Mouse (Mus musculus): Measurements from ENCODE around the gene Nmnat1. TPM values are rescaled to one million over a fixed set of nuclear protein-coding genes. Genes with fewer than 3 reads are reported as not detected.
A peak's percentile ranks its signal among the peaks of the same experiment; 100 is the strongest.

The Nmnat1 gene
- polyA plus RNA-seq, 1 experiment from 2014 or later: 6.4 TPM

- no peaks in the 10 kb centered on the region for H3K36me3 ChIP-seq (replicated peaks; ENCODE audit: insufficient read depth, low read length)
- H3K4me3 ChIP-seq (ENCODE audit: low read depth, low read length): no peak overlapping the region
- 72% methylated on average over 6 of the region's 6 CpGs for WGBS (ENCODE audit: insufficient replicate concordance)
- ATAC-seq: no peak
- no peak for DNase-seq
- no peak overlapping the region for H3K27ac ChIP-seq (ENCODE audit: low read depth)
- no peaks in the 10 kb centered on the region for H3K9me3 ChIP-seq (ENCODE audit: low read length)
- TF ChIP-seq EP300 (IDR thresholded peaks at IDR 0.05; ENCODE audit: low read depth) (no peak), CTCF (IDR thresholded peaks at IDR 0.05; ENCODE audit: low read depth) (no peak)
- no peak overlapping the region for H3K4me2 ChIP-seq (ENCODE audit: low read depth, low read length)
- no peak overlapping the region for H3K9ac ChIP-seq (replicated peaks)
- no peaks in the 10 kb centered on the region for H3K27me3 ChIP-seq (ENCODE audit: insufficient read depth, low read length)
- H3K4me1 ChIP-seq (ENCODE audit: insufficient read depth): peaks cover 16% of the 10 kb centered on the region
Measured at GRCm38 (mm10) chr4:149523961-149524360, 39.0 kb upstream of the Nmnat1 start.

GRCm38 (mm10) chr4:149521258-149521657 lies 36.3 kb upstream of the Nmnat1 start:
- TF ChIP-seq CTCF (IDR thresholded peaks at IDR 0.05; ENCODE audit: low read depth): no peak
- TF ChIP-seq EP300 (IDR thresholded peaks at IDR 0.05; ENCODE audit: low read depth): no peak
- no peaks in the 10 kb centered on the region for H3K9me3 ChIP-seq (ENCODE audit: low read length)
- H3K9ac ChIP-seq (replicated peaks): no peak overlapping the region
- H3K27ac ChIP-seq (ENCODE audit: low read depth): no peak overlapping the region
- WGBS (ENCODE audit: insufficient replicate concordance): 60% methylated on average over 10 of the region's 10 CpGs
- ATAC-seq (no peak), DNase-seq (no peak)
- no peaks in the 10 kb centered on the region for H3K27me3 ChIP-seq (ENCODE audit: insufficient read depth, low read length)
- peaks cover 23% of the 10 kb centered on the region for H3K4me1 ChIP-seq (ENCODE audit: insufficient read depth)
- no peaks in the 10 kb centered on the region for H3K36me3 ChIP-seq (replicated peaks; ENCODE audit: insufficient read depth, low read length)
- peak overlapping the region; percentile 27 for H3K4me2 ChIP-seq (ENCODE audit: low read depth, low read length)
- H3K4me3 ChIP-seq (ENCODE audit: low read depth, low read length): no peak overlapping the region

DNA sequence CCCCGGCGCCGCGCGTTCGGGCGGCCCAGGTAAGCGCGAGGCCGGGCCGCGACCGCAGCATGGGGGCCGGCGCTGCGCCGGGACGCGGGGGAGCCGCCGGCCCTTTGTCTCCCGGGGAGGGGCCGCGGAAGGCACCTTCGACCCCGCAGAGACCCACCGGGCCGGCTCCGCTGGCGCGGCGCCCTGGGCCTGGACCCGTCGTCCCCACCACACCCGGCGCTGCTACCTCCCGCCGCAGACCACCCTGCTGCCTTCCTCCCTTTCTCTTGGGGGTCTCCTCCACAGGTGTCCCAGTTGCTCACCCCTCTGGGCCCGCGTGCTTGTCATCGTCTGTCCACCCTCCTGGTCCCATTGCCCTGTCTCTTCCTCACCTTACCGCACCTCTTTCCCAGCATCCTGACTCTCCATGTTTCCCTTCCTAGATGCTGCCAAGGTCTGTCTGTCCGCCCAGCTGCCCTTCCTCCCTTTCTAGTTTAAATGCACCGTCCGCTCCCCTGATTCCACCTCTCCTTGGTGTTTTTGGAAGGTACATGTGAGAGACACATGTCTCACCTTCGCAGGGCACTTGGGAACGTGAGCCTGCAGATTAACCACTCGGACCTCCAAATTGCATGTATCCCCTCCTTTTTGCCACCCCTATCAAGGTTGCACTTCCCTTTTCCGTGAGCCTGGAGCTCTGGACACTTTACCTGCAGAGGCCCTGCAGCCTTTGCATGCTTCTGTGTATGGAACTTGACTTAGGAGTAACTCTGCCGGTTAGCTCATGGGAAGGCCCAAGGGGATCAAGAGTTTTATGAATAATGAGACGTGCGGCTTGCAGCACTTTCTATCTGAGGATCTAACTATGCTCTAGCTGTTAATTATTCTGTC lies 33.6 kb upstream of the Nmnat1 start:
- WGBS (ENCODE audit: insufficient replicate concordance): 15% methylated on average over 20 of the region's 52 CpGs
- DNase-seq: no peak

DNA sequence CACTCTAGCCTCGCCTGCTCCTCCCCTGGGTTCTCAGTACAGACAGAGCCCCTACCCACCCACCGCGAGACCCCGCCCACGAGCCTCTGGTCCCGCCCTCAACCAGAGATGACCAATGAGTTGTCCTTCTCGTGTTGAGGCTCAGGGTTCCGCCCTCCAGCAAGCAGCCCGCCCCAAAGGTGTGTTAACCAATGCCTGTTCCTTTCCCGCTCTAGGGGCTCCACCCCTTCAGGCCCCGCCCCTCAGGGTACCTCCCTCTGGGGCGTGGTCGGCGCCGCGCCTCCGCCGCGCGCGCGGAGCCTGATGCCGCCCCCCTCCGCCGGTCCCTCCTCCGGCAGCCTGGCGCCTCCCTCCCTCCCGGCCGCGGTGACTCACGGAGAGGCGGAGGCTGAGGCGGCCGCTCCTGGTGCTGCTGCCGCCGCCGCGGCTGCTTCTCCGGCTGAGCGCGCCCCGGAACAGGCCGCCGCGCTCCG lies 32.9 kb upstream of the Nmnat1 start, which contains the start of gene Ctnnbip1:
Ctnnbip1 (plus strand) TSS at position 369 of the 473 bp plus-strand sequence.
- TF ChIP-seq EP300 (IDR thresholded peaks at IDR 0.05; ENCODE audit: low read depth) (no peak), CTCF (IDR thresholded peaks at IDR 0.05; ENCODE audit: low read depth) (no peak)
- Histone ChIP-seq H3K4me3 (ENCODE audit: low read depth, low read length) (peak within 1 kb of the TSS; percentile 57), H3K9me3 (ENCODE audit: low read length) (no peaks in the 10 kb centered on the region), H3K27ac (ENCODE audit: low read depth) (peak within 1 kb of the TSS; percentile 41; the same call in 1 of the 2 replicates), H3K4me2 (ENCODE audit: low read depth, low read length) (peak within 1 kb of the TSS; percentile 86), H3K36me3 (replicated peaks; ENCODE audit: insufficient read depth, low read length) (no peaks in the 10 kb centered on the region), H3K4me1 (ENCODE audit: insufficient read depth) (peaks cover 18% of the 10 kb centered on the region), H3K9ac (replicated peaks) (peak within 1 kb of the TSS; percentile 61), H3K27me3 (ENCODE audit: insufficient read depth, low read length) (no peaks in the 10 kb centered on the region)
- peak; percentile 100 for ATAC-seq
- DNase-seq: peak; percentile 96
- WGBS (ENCODE audit: insufficient replicate concordance): under 1% methylated on average over 21 of the region's 46 CpGs

More for the DNA sequence above, 33.6 kb upstream of the Nmnat1 start:
- ATAC-seq: no peak
- H3K27me3 ChIP-seq (ENCODE audit: insufficient read depth, low read length): no peaks in the 10 kb centered on the region
- H3K9ac ChIP-seq (replicated peaks): peak overlapping the region; percentile 61
- peak overlapping the region; percentile 86 for H3K4me2 ChIP-seq (ENCODE audit: low read depth, low read length)
- H3K4me3 ChIP-seq (ENCODE audit: low read depth, low read length): peak overlapping the region; percentile 57
- TF ChIP-seq EP300 (IDR thresholded peaks at IDR 0.05; ENCODE audit: low read depth): no peak
- TF ChIP-seq CTCF (IDR thresholded peaks at IDR 0.05; ENCODE audit: low read depth): no peak
- H3K4me1 ChIP-seq (ENCODE audit: insufficient read depth): peaks cover 18% of the 10 kb centered on the region
- H3K9me3 ChIP-seq (ENCODE audit: low read length): no peaks in the 10 kb centered on the region
- H3K27ac ChIP-seq (ENCODE audit: low read depth): peak overlapping the region; percentile 41; the same call in 1 of the 2 replicates
- no peaks in the 10 kb centered on the region for H3K36me3 ChIP-seq (replicated peaks; ENCODE audit: insufficient read depth, low read length)

GRCm38 (mm10) chr4:149515706-149516105 lies 30.7 kb upstream of the Nmnat1 start:
- no peak for DNase-seq
- H3K36me3 ChIP-seq (replicated peaks; ENCODE audit: insufficient read depth, low read length): no peaks in the 10 kb centered on the region
- H3K4me3 ChIP-seq (ENCODE audit: low read depth, low read length): no peak overlapping the region
- no peaks in the 10 kb centered on the region for H3K9me3 ChIP-seq (ENCODE audit: low read length)
- ATAC-seq: no peak
- TF ChIP-seq CTCF (IDR thresholded peaks at IDR 0.05; ENCODE audit: low read depth) (no peak), EP300 (IDR thresholded peaks at IDR 0.05; ENCODE audit: low read depth) (no peak)
- no peak overlapping the region for H3K27ac ChIP-seq (ENCODE audit: low read depth)
- 86% methylated on average over 5 of the region's 5 CpGs for WGBS (ENCODE audit: insufficient replicate concordance)
- H3K27me3 ChIP-seq (ENCODE audit: insufficient read depth, low read length): no peaks in the 10 kb centered on the region
- no peak overlapping the region for H3K4me2 ChIP-seq (ENCODE audit: low read depth, low read length)
- H3K4me1 ChIP-seq (ENCODE audit: insufficient read depth): peaks cover 7% of the 10 kb centered on the region; the same call in 1 of the 2 replicates
- H3K9ac ChIP-seq (replicated peaks): no peak overlapping the region

DNA sequence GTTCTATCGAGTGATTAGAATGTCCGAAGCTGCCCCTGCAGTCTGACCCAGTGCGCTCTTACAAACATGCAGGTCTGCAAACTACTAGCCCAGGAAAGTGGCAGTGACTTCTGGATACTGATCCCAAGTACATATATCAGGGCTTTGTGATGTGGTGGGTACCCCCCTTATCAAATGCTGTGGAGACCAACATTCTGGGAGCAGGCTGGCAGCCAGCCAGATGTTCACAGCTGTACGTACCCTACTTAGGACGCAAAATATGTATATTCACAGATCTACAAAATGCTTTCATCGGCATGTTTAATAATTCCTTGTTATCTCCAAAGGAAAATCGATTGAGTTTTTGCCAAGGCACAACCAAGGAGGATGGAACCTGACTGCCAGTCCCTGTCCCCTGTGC lies 27.1 kb upstream of the Nmnat1 start:
- Histone ChIP-seq H3K4me1 (ENCODE audit: insufficient read depth) (no peaks in the 10 kb centered on the region), H3K27ac (ENCODE audit: low read depth) (no peak overlapping the region), H3K9me3 (ENCODE audit: low read length) (no peaks in the 10 kb centered on the region), H3K36me3 (replicated peaks; ENCODE audit: insufficient read depth, low read length) (no peaks in the 10 kb centered on the region), H3K4me2 (ENCODE audit: low read depth, low read length) (no peak overlapping the region), H3K27me3 (ENCODE audit: insufficient read depth, low read length) (no peaks in the 10 kb centered on the region), H3K9ac (replicated peaks) (no peak overlapping the region), H3K4me3 (ENCODE audit: low read depth, low read length) (no peak overlapping the region)
- ATAC-seq: no peak
- no peak for TF ChIP-seq EP300 (IDR thresholded peaks at IDR 0.05; ENCODE audit: low read depth)
- no peak for TF ChIP-seq CTCF (IDR thresholded peaks at IDR 0.05; ENCODE audit: low read depth)
- DNase-seq: no peak
- 79% methylated on average over 7 of the region's 7 CpGs for WGBS (ENCODE audit: insufficient replicate concordance)

All from liver, postnatal 0 days (tissue).